Mouse (Mus musculus) midbrain, embryonic 14.5 days (tissue): ENCODE measurements around the gene Tgm2. TPM values are rescaled to one million over a fixed set of nuclear protein-coding genes. Genes with fewer than 3 reads are reported as not detected.

Source experiments
- ATAC-seq: fragments of 200-750 bp; cut with Nextera tagmentation; 2 replicates; pipeline ENCODE4 v1.8.0; 2017; ENCODE audit warnings: moderate number of reproducible peaks, moderate library complexity; ENCODE audit not compliant: low FRiP score, low TSS enrichment
- DNase-seq: peaks from one replicate; pipeline ENCODE4 v3.0.0-alpha.2; 2015
- H3K27ac ChIP-seq: fragments of 300-500 bp; sonication (generic); replicated peaks from 2 replicates; pipeline ENCODE4 v1.5.1; 2014; ENCODE audit warnings: mild to moderate bottlenecking, low read depth, low read length, moderate library complexity
- H3K27me3 ChIP-seq: fragments of 300-500 bp; sonication (generic); 2 replicates; pipeline ENCODE4 v1.6.1; 2014; ENCODE audit warnings: low read length, control low read depth, mixed read lengths; ENCODE audit not compliant: control insufficient read depth, insufficient read depth
- H3K36me3 ChIP-seq: fragments of 300-500 bp; sonication (generic); 2 replicates; pipeline ENCODE4 v1.6.1; 2014; ENCODE audit warnings: low read length, control low read depth; ENCODE audit not compliant: control insufficient read depth, insufficient read depth
- H3K4me1 ChIP-seq: fragments of 300-500 bp; sonication (generic); 2 replicates; pipeline ENCODE4 v1.6.1; 2014; ENCODE audit warnings: mild to moderate bottlenecking, antibody characterized with exemption, low read length, control low read depth; ENCODE audit not compliant: control insufficient read depth, insufficient read depth
- H3K4me2 ChIP-seq: fragments of 300-500 bp; sonication (generic); 2 replicates; pipeline ENCODE4 v1.6.1; 2014; ENCODE audit warnings: mild to moderate bottlenecking, low read length, moderate library complexity
- H3K4me3 ChIP-seq: fragments of 300-500 bp; sonication (generic); replicated peaks from 2 replicates; pipeline ENCODE4 v1.5.1; 2014; ENCODE audit warnings: low read depth, low read length
- H3K9ac ChIP-seq: fragments of 300-500 bp; sonication (generic); replicated peaks from 2 replicates; pipeline ENCODE4 v1.6.1; 2014; ENCODE audit warnings: mild to moderate bottlenecking, low read length, moderate library complexity
- H3K9me3 ChIP-seq: fragments of 300-500 bp; sonication (generic); 2 replicates; pipeline ENCODE4 v1.6.1; 2016; ENCODE audit warnings: low read length, control low read depth, mixed read lengths; ENCODE audit not compliant: control insufficient read depth
- WGBS: fragments of 180-500 bp; shearing (Covaris S2); extraction: QIAGEN DNeasy Blood & Tissue Kit; methylation state at CpG from one replicate; pipeline ENCODE4 v1.1.7; 2014; 5-methylcytosine and 5-hydroxymethylcytosine counted together
- polyA plus RNA-seq: library from polyadenylated mRNA; unstranded; fragments of >200 nt; fragmentation: Nextera tagmentation; extraction: Ambion mirVana; gene quantifications from 2 replicates; pipeline ENCODE4 v1.2.1, GENCODE M21; 2014

The Tgm2 gene
- polyA plus RNA-seq, 1 experiment from 2014 or later = 6.8 TPM

- H3K9ac ChIP-seq = no peak overlapping the region
- H3K4me3 ChIP-seq = no peak overlapping the region
- H3K27me3 ChIP-seq = no peaks in the 10 kb centered on the region
- no peaks in the 10 kb centered on the region for H3K9me3 ChIP-seq
- H3K27ac ChIP-seq = no peak overlapping the region
- no peak overlapping the region for H3K4me2 ChIP-seq
- ATAC-seq = no peak
- peaks cover 17% of the 10 kb centered on the region; the same call in 1 of the 2 replicates for H3K4me1 ChIP-seq
- H3K36me3 ChIP-seq = no peaks in the 10 kb centered on the region
- 41% methylated on average over 9 of the region's 9 CpGs for WGBS
- DNase-seq = peak; percentile 57
Measured at GRCm38 (mm10) chr2:158180797-158181196, 34.6 kb upstream of the Tgm2 start.

- 17% methylated on average over 18 of the region's 18 CpGs for WGBS
- Histone ChIP-seq H3K27me3 (no peaks in the 10 kb centered on the region), H3K4me2 (peak overlapping the region; percentile 45), H3K4me1 (peaks cover 17% of the 10 kb centered on the region; the same call in 1 of the 2 replicates), H3K4me3 (peak overlapping the region; percentile 17; the same call in 1 of the 2 replicates), H3K36me3 (no peaks in the 10 kb centered on the region), H3K9ac (no peak overlapping the region), H3K9me3 (no peaks in the 10 kb centered on the region), H3K27ac (no peak overlapping the region)
- peak; percentile 24; the same call in 1 of the 2 replicates for ATAC-seq
- peak; percentile 31 for DNase-seq
Measured at GRCm38 (mm10) chr2:158179370-158180111, 33.3 kb upstream of the Tgm2 start.

- Histone ChIP-seq H3K27me3 (no peaks in the 10 kb centered on the region), H3K36me3 (no peaks in the 10 kb centered on the region), H3K27ac (no peak overlapping the region), H3K9me3 (no peaks in the 10 kb centered on the region), H3K4me2 (peak overlapping the region; percentile 45), H3K9ac (no peak overlapping the region), H3K4me1 (peaks cover 17% of the 10 kb centered on the region; the same call in 1 of the 2 replicates), H3K4me3 (peak overlapping the region; percentile 17; the same call in 1 of the 2 replicates)
- peak; percentile 62; the same call in 1 of the 2 replicates for ATAC-seq
- WGBS = 7% methylated on average over 19 of the region's 19 CpGs
- DNase-seq = peak; percentile 60
Measured at GRCm38 (mm10) chr2:158178696-158179369, 32.6 kb upstream of the Tgm2 start.

- Histone ChIP-seq H3K9ac (no peak overlapping the region), H3K9me3 (no peaks in the 10 kb centered on the region), H3K36me3 (no peaks in the 10 kb centered on the region), H3K27ac (peak overlapping the region; percentile 16; the same call in 1 of the 2 replicates), H3K27me3 (no peaks in the 10 kb centered on the region), H3K4me2 (no peak overlapping the region), H3K4me1 (peaks cover 17% of the 10 kb centered on the region; the same call in 1 of the 2 replicates), H3K4me3 (no peak overlapping the region)
- DNase-seq = no peak
- WGBS = 69% methylated on average over 4 of the region's 4 CpGs
- ATAC-seq = no peak
Measured at GRCm38 (mm10) chr2:158178139-158178538, 31.9 kb upstream of the Tgm2 start.

- WGBS = 26% methylated on average over 3 of the region's 3 CpGs
- ATAC-seq (no peak), DNase-seq (peak; percentile 68)
- Histone ChIP-seq H3K9ac (no peak overlapping the region), H3K27me3 (no peaks in the 10 kb centered on the region), H3K9me3 (no peaks in the 10 kb centered on the region), H3K4me3 (no peak overlapping the region), H3K4me2 (no peak overlapping the region), H3K36me3 (no peaks in the 10 kb centered on the region), H3K4me1 (peaks cover 17% of the 10 kb centered on the region; the same call in 1 of the 2 replicates), H3K27ac (peak overlapping the region; percentile 16; the same call in 1 of the 2 replicates)
Measured at GRCm38 (mm10) chr2:158177574-158177973, 31.3 kb upstream of the Tgm2 start.

GRCm38 (mm10) chr2:158176763-158177162 is 30.5 kb upstream of the Tgm2 start:
- no peak overlapping the region for H3K9ac ChIP-seq
- DNase-seq = no peak
- H3K27me3 ChIP-seq = no peaks in the 10 kb centered on the region
- 95% methylated on average over 9 of the region's 9 CpGs for WGBS
- no peak overlapping the region for H3K4me2 ChIP-seq
- peaks cover 17% of the 10 kb centered on the region; the same call in 1 of the 2 replicates for H3K4me1 ChIP-seq
- H3K27ac ChIP-seq = no peak overlapping the region; the same call in 1 of the 2 replicates
- H3K36me3 ChIP-seq = no peaks in the 10 kb centered on the region
- ATAC-seq = no peak
- H3K4me3 ChIP-seq = no peak overlapping the region
- no peaks in the 10 kb centered on the region for H3K9me3 ChIP-seq

- H3K27me3 ChIP-seq = no peaks in the 10 kb centered on the region
Measured at GRCm38 (mm10) chr2:158175433-158175832, 29.2 kb upstream of the Tgm2 start.

GRCm38 (mm10) chr2:158174958-158175357 is 28.7 kb upstream of the Tgm2 start:
- H3K4me3 ChIP-seq = no peak overlapping the region
- H3K4me2 ChIP-seq = no peak overlapping the region
- H3K4me1 ChIP-seq = peaks cover 17% of the 10 kb centered on the region; the same call in 1 of the 2 replicates
- no peaks in the 10 kb centered on the region for H3K36me3 ChIP-seq
- H3K27me3 ChIP-seq = no peaks in the 10 kb centered on the region
- DNase-seq (no peak), ATAC-seq (no peak)
- H3K27ac ChIP-seq = no peak overlapping the region
- 96% methylated on average over 15 of the region's 15 CpGs for WGBS
- no peak overlapping the region for H3K9ac ChIP-seq
- H3K9me3 ChIP-seq = no peaks in the 10 kb centered on the region

More at GRCm38 (mm10) chr2:158175433-158175832, 29.2 kb upstream of the Tgm2 start:
- Histone ChIP-seq H3K36me3 (no peaks in the 10 kb centered on the region), H3K4me2 (no peak overlapping the region), H3K4me3 (no peak overlapping the region), H3K9ac (no peak overlapping the region), H3K4me1 (peaks cover 17% of the 10 kb centered on the region; the same call in 1 of the 2 replicates), H3K27ac (no peak overlapping the region), H3K9me3 (no peaks in the 10 kb centered on the region)
- 87% methylated on average over 3 of the region's 3 CpGs for WGBS
- ATAC-seq (no peak), DNase-seq (no peak)
